Mouse (Mus musculus) MEL (cell line): ENCODE results near the gene Ddx54. TPM values are rescaled to one million over a fixed set of nuclear protein-coding genes. Genes with fewer than 3 reads are reported as not detected.
A peak's percentile ranks its signal among the peaks of the same experiment; 100 is the strongest.

Source experiments
- DNase-seq: peaks from one replicate; pipeline ENCODE4 v3.0.0; 2011; ENCODE audit warnings: low read depth, low spot score
- H3K27ac ChIP-seq: 2 replicates; pipeline ENCODE4 v1.5.1; 2012; ENCODE audit warnings: low read depth, mild to moderate bottlenecking, control low read depth, low read length, moderate library complexity; ENCODE audit not compliant: control insufficient read depth
- H3K27me3 ChIP-seq, 2 experiments: fragments of 150-350 bp in 1 of 2; sonication (generic) in 1 of 2; 2 replicates each; pipeline ENCODE4 v1.6.1; 2012; ENCODE audit warnings: low read length in 2 of 2, mild to moderate bottlenecking in 2 of 2, improper control_type of control experiment in 1 of 2, moderate library complexity in 1 of 2; ENCODE audit not compliant: insufficient read depth in 2 of 2, control insufficient read depth in 1 of 2
- H3K36me3 ChIP-seq, 2 experiments: 2 replicates each; pipeline ENCODE4 v1.6.1; 2012 to 2014; ENCODE audit warnings: low read length in 2 of 2, improper control_type of control experiment in 1 of 2, inconsistent platforms in 1 of 2, mild to moderate bottlenecking in 1 of 2; ENCODE audit not compliant: insufficient read depth in 2 of 2, control insufficient read depth in 1 of 2
- H3K4me1 ChIP-seq, 2 experiments: fragments of 150-350 bp in 1 of 2; sonication (generic) in 1 of 2; 2 replicates each; pipeline ENCODE4 v1.6.1; 2012; ENCODE audit warnings: low read length in 2 of 2, improper control_type of control experiment in 1 of 2, mild to moderate bottlenecking in 1 of 2; ENCODE audit not compliant: insufficient read depth in 2 of 2, control insufficient read depth in 1 of 2
- H3K4me3 ChIP-seq, 2 experiments: fragments of 150-350 bp in 1 of 2; sonication (generic) in 1 of 2; 2 replicates each; pipeline ENCODE4 v1.5.1; 2012; ENCODE audit warnings: low read depth in 2 of 2, low read length in 2 of 2, mild to moderate bottlenecking in 2 of 2, moderate library complexity in 2 of 2, control low read depth in 1 of 2, improper control_type of control experiment in 1 of 2; ENCODE audit not compliant: control insufficient read depth in 1 of 2, insufficient read depth in 1 of 2
- H3K79me2 ChIP-seq: 2 replicates; pipeline ENCODE4 v1.6.1; 2012; ENCODE audit warnings: mild to moderate bottlenecking, low read length, moderate library complexity; ENCODE audit not compliant: control insufficient read depth, poor library complexity, insufficient read depth
- H3K9ac ChIP-seq: 2 replicates; pipeline ENCODE4 v1.6.1; 2012; ENCODE audit warnings: low read depth, mild to moderate bottlenecking, control low read depth, low read length, moderate library complexity; ENCODE audit not compliant: control insufficient read depth, poor library complexity, severe bottlenecking
- H3K9me3 ChIP-seq: fragments of 150-350 bp; sonication (generic); replicated peaks from 2 replicates; pipeline ENCODE4 v1.6.1; 2012; ENCODE audit warnings: mild to moderate bottlenecking, low read length, improper control_type of control experiment, moderate library complexity; ENCODE audit not compliant: insufficient read depth
- BHLHE40 ChIP-seq: IDR thresholded peaks from 2 replicates; pipeline ENCODE4 v1.6.1; 2012; ENCODE audit warnings: low read depth, mild to moderate bottlenecking, inconsistent platforms, low read length, improper control_type of control experiment, borderline replicate concordance
- CHD1 ChIP-seq: IDR thresholded peaks from 2 replicates; pipeline ENCODE4 v1.6.1; 2012; ENCODE audit warnings: low read depth, mild to moderate bottlenecking, inconsistent platforms, low read length, improper control_type of control experiment
- CHD2 ChIP-seq: IDR thresholded peaks from 2 replicates; pipeline ENCODE4 v1.6.1; 2011; ENCODE audit warnings: low read length, improper control_type of control experiment
- E2F4 ChIP-seq: IDR thresholded peaks from 2 replicates; pipeline ENCODE4 v1.6.1; 2011; ENCODE audit warnings: low read depth, low read length, improper control_type of control experiment, borderline replicate concordance
- ELF1 ChIP-seq: IDR thresholded peaks from 2 replicates; pipeline ENCODE4 v1.6.1; 2014; ENCODE audit warnings: low read depth, mild to moderate bottlenecking, inconsistent platforms, low read length, improper control_type of control experiment, moderate library complexity
- EP300 ChIP-seq, 2 experiments: IDR thresholded peaks; 2 replicates each; pipeline ENCODE4 v1.6.1; 2011; ENCODE audit warnings: improper control_type of control experiment in 2 of 2, low read length in 2 of 2, low read depth in 1 of 2, mild to moderate bottlenecking in 1 of 2
- GABPA ChIP-seq: IDR thresholded peaks from 2 replicates; pipeline ENCODE4 v1.6.1; 2012; ENCODE audit warnings: low read depth, mild to moderate bottlenecking, inconsistent platforms, low read length, improper control_type of control experiment, moderate library complexity
- GATA1 ChIP-seq: IDR thresholded peaks from 2 replicates; pipeline ENCODE4 v1.6.1; 2011; ENCODE audit warnings: low read depth, low read length, improper control_type of control experiment
- HCFC1 ChIP-seq: IDR thresholded peaks from 2 replicates; pipeline ENCODE4 v1.6.1; 2012; ENCODE audit warnings: low read depth, mild to moderate bottlenecking, inconsistent platforms, low read length, improper control_type of control experiment, moderate library complexity
- JUND ChIP-seq: IDR thresholded peaks from 2 replicates; pipeline ENCODE4 v1.6.1; 2011; ENCODE audit warnings: low read depth, mild to moderate bottlenecking, improper control_type of control experiment, low read length
- KAT2A ChIP-seq: conservative IDR thresholded peaks from 2 replicates; pipeline ENCODE4 v1.6.1; 2012; ENCODE audit warnings: low read depth, low read length, improper control_type of control experiment, inconsistent platforms
- MAFK ChIP-seq: IDR thresholded peaks from 2 replicates; pipeline ENCODE4 v1.6.1; 2011; ENCODE audit warnings: low read depth, mild to moderate bottlenecking, low read length, improper control_type of control experiment, borderline replicate concordance
- MAX ChIP-seq: IDR thresholded peaks from 2 replicates; pipeline ENCODE4 v1.6.1; 2011; ENCODE audit warnings: low read length, improper control_type of control experiment
- MAZ ChIP-seq: IDR thresholded peaks from 2 replicates; pipeline ENCODE4 v1.6.1; 2012; ENCODE audit warnings: low read depth, mild to moderate bottlenecking, inconsistent platforms, low read length, improper control_type of control experiment
- MEF2A ChIP-seq: IDR thresholded peaks from 2 replicates; pipeline ENCODE4 v1.6.1; 2014; ENCODE audit warnings: low read depth, mild to moderate bottlenecking, inconsistent platforms, low read length, improper control_type of control experiment; ENCODE audit not compliant: poor library complexity, insufficient replicate concordance, severe bottlenecking; ENCODE audit errors: extremely low read depth
- MXI1 ChIP-seq: IDR thresholded peaks from 2 replicates; pipeline ENCODE4 v1.6.1; 2011; ENCODE audit warnings: mild to moderate bottlenecking, low read depth, low read length, improper control_type of control experiment
- MYC ChIP-seq: IDR thresholded peaks from 2 replicates; pipeline ENCODE4 v1.6.1; 2011; ENCODE audit warnings: low read depth, mild to moderate bottlenecking, low read length, improper control_type of control experiment, moderate library complexity
- NELFE ChIP-seq: IDR thresholded peaks from 2 replicates; pipeline ENCODE4 v1.6.1; 2011; ENCODE audit warnings: low read depth, low read length, improper control_type of control experiment
- NRF1 ChIP-seq: IDR thresholded peaks from 2 replicates; pipeline ENCODE4 v1.6.1; 2014; ENCODE audit warnings: low read depth, mild to moderate bottlenecking, inconsistent platforms, low read length, improper control_type of control experiment, moderate library complexity; ENCODE audit not compliant: poor library complexity, insufficient read depth, severe bottlenecking
- POLR2A ChIP-seq, 2 experiments: IDR thresholded peaks; 2 replicates each; pipeline ENCODE4 v1.6.1; 2011 to 2012; ENCODE audit warnings: low read length in 2 of 2, mild to moderate bottlenecking in 2 of 2, control low read depth in 1 of 2, improper control_type of control experiment in 1 of 2, low read depth in 1 of 2, moderate library complexity in 1 of 2; ENCODE audit not compliant: control insufficient read depth in 1 of 2, insufficient read depth in 1 of 2, poor library complexity in 1 of 2
- POLR2AphosphoS2 ChIP-seq: IDR thresholded peaks from 2 replicates; pipeline ENCODE4 v1.6.1; 2011; ENCODE audit warnings: low read length, improper control_type of control experiment
- POLR2AphosphoS5 ChIP-seq: IDR thresholded peaks from 2 replicates; pipeline ENCODE4 v1.6.1; 2012; ENCODE audit warnings: low read depth, borderline replicate concordance, mild to moderate bottlenecking, inconsistent platforms, low read length, moderate library complexity, mixed read lengths
- RAD21 ChIP-seq: IDR thresholded peaks from 2 replicates; pipeline ENCODE4 v1.6.1; 2011; ENCODE audit warnings: mild to moderate bottlenecking, low read depth, low read length, improper control_type of control experiment
- RCOR1 ChIP-seq: IDR thresholded peaks from 2 replicates; pipeline ENCODE4 v1.6.1; 2012; ENCODE audit warnings: low read depth, mild to moderate bottlenecking, inconsistent platforms, low read length, improper control_type of control experiment
- SIN3A ChIP-seq: IDR thresholded peaks from 2 replicates; pipeline ENCODE4 v1.6.1; 2012; ENCODE audit warnings: low read length, improper control_type of control experiment, inconsistent platforms
- SMC3 ChIP-seq: IDR thresholded peaks from 2 replicates; pipeline ENCODE4 v1.6.1; 2011; ENCODE audit warnings: low read depth, low read length, improper control_type of control experiment
- TAL1 ChIP-seq: IDR thresholded peaks from 2 replicates; pipeline ENCODE4 v1.6.1; 2012; ENCODE audit warnings: mild to moderate bottlenecking, inconsistent platforms, low read length, moderate library complexity, mixed read lengths
- TBP ChIP-seq: IDR thresholded peaks from 2 replicates; pipeline ENCODE4 v1.8.0; 2011; ENCODE audit warnings: low read depth, low read length, improper control_type of control experiment
- TCF12 ChIP-seq: IDR thresholded peaks from 2 replicates; pipeline ENCODE4 v1.6.1; 2014; ENCODE audit warnings: low read depth, mild to moderate bottlenecking, inconsistent platforms, low read length, improper control_type of control experiment, moderate library complexity
- UBTF ChIP-seq: IDR thresholded peaks from 2 replicates; pipeline ENCODE4 v1.6.1; 2012; ENCODE audit warnings: low read depth, mild to moderate bottlenecking, inconsistent platforms, low read length, improper control_type of control experiment, moderate library complexity, borderline replicate concordance; ENCODE audit not compliant: insufficient read depth
- USF1 ChIP-seq: IDR thresholded peaks from 2 replicates; pipeline ENCODE4 v1.6.1; 2014; ENCODE audit warnings: low read depth, mild to moderate bottlenecking, inconsistent platforms, low read length, improper control_type of control experiment, moderate library complexity
- USF2 ChIP-seq, 2 experiments: IDR thresholded peaks; 2 replicates each; pipeline ENCODE4 v1.6.1; 2011 to 2012; ENCODE audit warnings: improper control_type of control experiment in 2 of 2, low read length in 2 of 2, borderline replicate concordance in 1 of 2, inconsistent platforms in 1 of 2, low read depth in 1 of 2, mild to moderate bottlenecking in 1 of 2; ENCODE audit not compliant: insufficient read depth in 1 of 2
- ZKSCAN1 ChIP-seq: IDR thresholded peaks from 2 replicates; pipeline ENCODE4 v1.6.1; 2012; ENCODE audit warnings: low read depth, mild to moderate bottlenecking, inconsistent platforms, low read length, improper control_type of control experiment, moderate library complexity
- ZMIZ1 ChIP-seq: IDR thresholded peaks from 2 replicates; pipeline ENCODE4 v1.6.1; 2012; ENCODE audit warnings: low read depth, mild to moderate bottlenecking, inconsistent platforms, low read length, improper control_type of control experiment, moderate library complexity
- polyA plus RNA-seq, 2 experiments: library from polyadenylated mRNA; stranded (reverse) in 1 of 2; unstranded in 1 of 2; fragments of >175 nt in 1 of 2; fragments of >200 nt in 1 of 2; gene quantifications; 2 replicates each; pipeline versions ENCODE4 v1.2.1 to v1.2.4; 2012; ENCODE audit warnings: low replicate concordance in 2 of 2, low read depth in 1 of 2; ENCODE audit not compliant: insufficient read length in 2 of 2, insufficient read depth in 1 of 2, missing spikeins in 1 of 2
- total RNA-seq: library from RNA; depleted of rRNA; stranded (reverse); fragments of 300-350 nt; gene quantifications from 2 replicates; pipeline ENCODE4 v1.2.3, GENCODE M21; 2012

Gene Ddx54
- total and polyA plus RNA-seq, 3 experiments: 73.8 to 99.9 TPM; not detected in 1

DNA sequence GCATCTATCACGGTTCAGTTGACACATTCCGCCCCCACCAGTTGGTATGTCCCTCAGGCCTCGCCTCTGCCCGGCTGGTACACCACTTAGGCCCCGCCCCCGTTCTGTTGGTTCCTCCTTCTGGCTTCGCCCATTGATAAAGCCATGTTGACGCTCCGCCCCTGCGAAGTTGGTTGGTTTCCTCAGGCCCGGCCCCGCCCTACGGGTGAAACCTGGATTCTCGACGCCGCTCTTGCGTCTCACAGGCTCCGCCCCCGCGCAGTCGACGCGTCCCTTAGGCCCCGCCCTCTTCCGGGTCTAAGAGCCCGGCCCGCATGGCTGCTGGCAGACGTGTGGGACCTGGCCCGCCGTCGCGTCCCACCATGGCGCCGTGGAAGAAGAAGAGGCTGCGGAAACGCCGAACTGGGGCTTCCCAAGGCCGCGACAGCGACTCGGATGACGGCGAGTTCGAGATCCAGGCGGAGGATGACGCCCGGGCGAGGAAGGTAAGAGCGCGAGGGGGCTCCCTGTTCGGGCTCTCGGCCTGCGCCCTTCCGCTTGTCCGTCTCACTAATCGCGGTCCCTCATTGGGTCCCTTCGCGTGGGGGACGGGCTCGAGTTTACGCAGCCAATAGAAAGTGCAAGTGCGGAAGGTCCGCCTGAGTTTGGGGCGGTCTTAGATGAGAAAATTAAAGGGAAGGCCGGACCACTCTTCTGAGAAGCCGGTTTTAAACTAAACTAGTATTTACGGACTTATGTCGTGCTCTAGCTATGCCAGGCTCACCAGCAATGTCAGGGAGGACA lies 474 bp downstream of the Ddx54 start:
- DNase-seq: peak; percentile 100
- Histone ChIP-seq H3K4me3 (peak overlapping the region; percentile 88), H3K9me3 (no peaks in the 10 kb centered on the region), H3K4me1 (peaks cover 2 to 9% of the 10 kb centered on the region in 2 experiments; a peak in 2 of 4 replicates), H3K79me2 (peaks cover 29% of the 10 kb centered on the region), H3K27ac (peak overlapping the region; percentile 78), H3K9ac (peak overlapping the region; percentile 90), H3K27me3 (no peaks in the 10 kb centered on the region), H3K36me3 (no peaks in the 10 kb centered on the region; a peak in 1 of 4 replicates)
- TF ChIP-seq POLR2A (IDR thresholded peaks at IDR 0.05; ENCODE audit: control insufficient read depth in 1 of 2, insufficient read depth in 1 of 2, low read depth in 1 of 2, low read length in 2 of 2, poor library complexity in 1 of 2) (peak; percentile 88 to 99), TCF12 (peak; percentile 51; the same call in 1 of the 2 replicates), SIN3A (peak; percentile 67), JUND (no peak), NRF1 (peak; percentile 62), CHD2 (no peak), USF1 (no peak), MAZ (no peak), ZMIZ1 (peak; percentile 84), KAT2A (no peak), GATA1 (no peak), USF2 (IDR thresholded peaks at IDR 0.05; ENCODE audit: borderline replicate concordance in 1 of 2, insufficient read depth in 1 of 2, low read depth in 1 of 2, low read length in 2 of 2) (no peak), MAFK (no peak), MAX (peak; percentile 82), RAD21 (no peak), E2F4 (no peak), NELFE (peak; percentile 95), SMC3 (no peak), TAL1 (no peak), EP300 (IDR thresholded peaks at IDR 0.05; ENCODE audit: low read depth in 1 of 2, low read length in 2 of 2) (no peak; a peak in 1 of 4 replicates), POLR2AphosphoS5 (no peak), ZKSCAN1 (no peak), RCOR1 (no peak), BHLHE40 (no peak), CHD1 (no peak), MEF2A (no peak), MXI1 (peak; percentile 88), HCFC1 (peak; percentile 79), MYC (peak; percentile 90), UBTF (no peak), POLR2AphosphoS2 (peak; percentile 92), GABPA (no peak), TBP (peak; percentile 18; the same call in 1 of the 2 replicates), ELF1 (peak; percentile 96)
